24 mouse cellular contexts compared by ENCODE assay signal in genomic region chr5:97421669-97422068, GRCm38 (mm10). TPM values are rescaled to one million over a fixed set of nuclear protein-coding genes. Genes with fewer than 3 reads are reported as not detected.
"Had no signal": no experiment of that assay in that cellular context is flagged by ENCODE, and none has a peak within 500 bp of the region (broad histone marks: within the 10 kb centered on the region; RNA-seq: fewer than 3 reads in every experiment).

No protein-coding gene starts in this region.

- H3K27ac ChIP-seq: neural tube, embryonic 12.5 days; neural tube, embryonic 13.5 days; neural tube, embryonic 15.5 days; stomach, embryonic 15.5 days; stomach, postnatal 0 days had no signal

- H3K4me2 ChIP-seq: neural tube, embryonic 12.5 days; neural tube, embryonic 13.5 days; neural tube, embryonic 15.5 days; stomach, embryonic 15.5 days had no signal

- H3K27me3 ChIP-seq: neural tube, embryonic 12.5 days; neural tube, embryonic 13.5 days; neural tube, embryonic 15.5 days; stomach, embryonic 15.5 days had no signal

- DNase-seq: retina, postnatal 1 day; right cerebral cortex, postnatal 14 days; right cerebral cortex, postnatal 25 days; right cerebral cortex, postnatal 4 days; spleen, adult 18-20 months; thymus, adult 18-20 months; thymus, adult 2 months; thymus, postnatal 14 days; thymus, postnatal 25 days; thymus, postnatal 36 days; thymus, postnatal 4 days had no signal

- H3K9me3 ChIP-seq: neural tube, embryonic 12.5 days; neural tube, embryonic 13.5 days; neural tube, embryonic 15.5 days; stomach, embryonic 15.5 days had no signal

- H3K4me3 ChIP-seq: neural tube, embryonic 12.5 days; neural tube, embryonic 13.5 days; neural tube, embryonic 15.5 days; stomach, embryonic 15.5 days had no signal

- H3K36me3 ChIP-seq: neural tube, embryonic 12.5 days; neural tube, embryonic 13.5 days; neural tube, embryonic 15.5 days; stomach, embryonic 15.5 days had no signal

- H3K4me1 ChIP-seq: neural tube, embryonic 12.5 days; neural tube, embryonic 15.5 days; stomach, embryonic 15.5 days had no signal

- H3K9ac ChIP-seq: neural tube, embryonic 12.5 days; neural tube, embryonic 13.5 days; neural tube, embryonic 15.5 days; stomach, embryonic 15.5 days had no signal

RNA-seq across cellular contexts. Expression of gene Naa11, which starts 29.5 kb away (rescaled TPM):
- total RNA-seq: neutrophil, adult 5-6 weeks had no signal
- polyA plus RNA-seq: neural tube, embryonic 12.5 days; neural tube, embryonic 13.5 days; neural tube, embryonic 14.5 days; neural tube, embryonic 15.5 days; small intestine, adult 2 months; spleen, adult 2 months; stomach, postnatal 0 days; thymus, adult 2 months; thymus, postnatal 0 days; urinary bladder, adult 2 months had no signal

RNA-seq across cellular contexts. Expression of gene Gk2, which starts 35.2 kb away (rescaled TPM):
- polyA plus RNA-seq: neural tube, embryonic 12.5 days; neural tube, embryonic 13.5 days; neural tube, embryonic 14.5 days; neural tube, embryonic 15.5 days; small intestine, adult 2 months; spleen, adult 2 months; stomach, embryonic 14.5 days; stomach, embryonic 15.5 days; stomach, embryonic 16.5 days; stomach, postnatal 0 days; thymus, postnatal 0 days; urinary bladder, adult 2 months had no signal
